Mouse (Mus musculus): ENCODE data around the gene Arhgap32. TPM values are rescaled to one million over a fixed set of nuclear protein-coding genes. Genes with fewer than 3 reads are reported as not detected.

Arhgap32 gene
- polyA plus RNA-seq, 1 experiment from 2014 or later: 0.25 TPM

DNA sequence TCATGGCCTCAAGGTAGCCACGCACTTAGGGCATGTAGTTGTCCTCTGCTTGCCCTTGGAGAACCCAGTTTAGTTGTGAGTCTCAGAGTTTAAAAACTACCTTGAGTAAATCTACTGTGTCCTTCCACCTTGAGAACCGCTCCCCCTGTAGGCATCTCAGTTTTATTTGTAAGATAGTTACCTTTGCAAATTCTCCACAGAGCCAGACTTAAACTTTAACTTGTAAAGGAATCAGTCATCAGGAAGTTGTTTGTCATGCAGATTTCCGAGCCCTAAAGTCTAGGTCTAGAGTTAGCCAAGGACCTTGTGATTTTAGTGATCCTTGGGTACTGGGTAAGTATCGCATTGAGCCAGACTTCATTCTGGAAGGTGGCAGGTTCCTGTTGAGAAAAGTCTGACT, 20.4 kb upstream of the Arhgap32 start:
- no peaks in the 10 kb centered on the region for H3K9me3 ChIP-seq (ENCODE audit: low read length)
- H3K4me1 ChIP-seq (ENCODE audit: insufficient read depth): peaks cover under 1% of the 10 kb centered on the region; the same call in 1 of the 2 replicates
- H3K4me2 ChIP-seq (ENCODE audit: low read depth, low read length): no peak overlapping the region
- no peaks in the 10 kb centered on the region for H3K27me3 ChIP-seq (ENCODE audit: insufficient read depth, low read length)
- 79% methylated on average over 4 of the region's 4 CpGs for WGBS (ENCODE audit: insufficient replicate concordance)
- no peak overlapping the region for H3K27ac ChIP-seq (ENCODE audit: low read depth)
- no peak for ATAC-seq
- no peak overlapping the region for H3K9ac ChIP-seq (replicated peaks)
- no peak overlapping the region for H3K4me3 ChIP-seq (ENCODE audit: low read depth, low read length)
- no peak for DNase-seq
- no peak for TF ChIP-seq CTCF (IDR thresholded peaks at IDR 0.05; ENCODE audit: low read depth)
- no peak for TF ChIP-seq EP300 (IDR thresholded peaks at IDR 0.05; ENCODE audit: low read depth)
- H3K36me3 ChIP-seq (replicated peaks; ENCODE audit: insufficient read depth, low read length): no peaks in the 10 kb centered on the region

DNA sequence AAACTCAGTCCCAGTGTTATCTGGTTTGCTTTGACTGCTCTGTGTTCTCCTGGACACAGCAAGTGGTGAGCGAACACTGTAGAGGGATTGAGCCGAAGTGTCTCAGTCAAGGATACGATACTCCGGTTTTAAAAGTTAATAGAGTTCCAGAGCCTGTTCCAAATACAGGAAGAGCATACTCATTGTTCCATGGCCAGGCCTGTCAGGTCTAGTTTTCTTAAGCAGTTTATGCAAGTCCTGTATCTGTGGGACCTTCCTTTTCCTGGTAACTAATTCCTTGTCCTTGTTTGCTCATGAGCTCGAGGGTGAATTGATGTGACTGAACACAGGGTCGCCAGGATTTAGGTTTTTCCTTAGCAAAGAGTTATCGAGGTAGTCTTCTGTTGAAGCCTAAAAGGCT, 19.4 kb upstream of the Arhgap32 start:
- Histone ChIP-seq H3K27me3 (ENCODE audit: insufficient read depth, low read length) (no peaks in the 10 kb centered on the region), H3K4me3 (ENCODE audit: low read depth, low read length) (no peak overlapping the region), H3K9me3 (ENCODE audit: low read length) (no peaks in the 10 kb centered on the region), H3K9ac (replicated peaks) (no peak overlapping the region), H3K4me1 (ENCODE audit: insufficient read depth) (peaks cover 3% of the 10 kb centered on the region; the same call in 1 of the 2 replicates), H3K27ac (ENCODE audit: low read depth) (no peak overlapping the region), H3K36me3 (replicated peaks; ENCODE audit: insufficient read depth, low read length) (no peaks in the 10 kb centered on the region), H3K4me2 (ENCODE audit: low read depth, low read length) (no peak overlapping the region)
- no peak for TF ChIP-seq CTCF (IDR thresholded peaks at IDR 0.05; ENCODE audit: low read depth)
- no peak for TF ChIP-seq EP300 (IDR thresholded peaks at IDR 0.05; ENCODE audit: low read depth)
- 65% methylated on average over 7 of the region's 7 CpGs for WGBS (ENCODE audit: insufficient replicate concordance)
- DNase-seq (no peak), ATAC-seq (no peak)

DNA sequence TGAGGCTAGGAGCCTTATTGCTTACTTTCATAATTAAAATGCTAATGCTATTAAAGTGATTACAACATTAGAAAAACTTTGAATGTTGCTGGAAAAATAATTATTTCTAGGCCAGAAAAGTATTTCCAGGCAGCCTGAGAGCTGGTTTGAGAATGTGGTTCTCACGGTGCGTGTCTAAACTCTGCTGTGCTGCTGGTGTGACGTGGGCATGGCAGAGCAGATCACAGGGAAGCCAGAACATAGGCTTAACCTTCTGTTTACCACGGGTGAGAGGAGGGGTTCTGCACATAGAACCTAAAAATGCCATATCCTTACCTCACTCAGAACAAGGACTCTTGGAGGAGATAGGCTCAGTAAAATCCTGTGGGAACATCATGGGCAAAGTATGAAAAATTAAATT, 18.8 kb upstream of the Arhgap32 start:
- no peak for ATAC-seq
- no peak for TF ChIP-seq EP300 (IDR thresholded peaks at IDR 0.05; ENCODE audit: low read depth)
- no peak for TF ChIP-seq CTCF (IDR thresholded peaks at IDR 0.05; ENCODE audit: low read depth)
- Histone ChIP-seq H3K36me3 (replicated peaks; ENCODE audit: insufficient read depth, low read length) (no peaks in the 10 kb centered on the region), H3K9ac (replicated peaks) (no peak overlapping the region), H3K4me2 (ENCODE audit: low read depth, low read length) (no peak overlapping the region), H3K4me3 (ENCODE audit: low read depth, low read length) (no peak overlapping the region), H3K9me3 (ENCODE audit: low read length) (no peaks in the 10 kb centered on the region), H3K27me3 (ENCODE audit: insufficient read depth, low read length) (no peaks in the 10 kb centered on the region), H3K27ac (ENCODE audit: low read depth) (no peak overlapping the region), H3K4me1 (ENCODE audit: insufficient read depth) (peaks cover 3% of the 10 kb centered on the region; the same call in 1 of the 2 replicates)
- WGBS (ENCODE audit: insufficient replicate concordance): 79% methylated on average over 4 of the region's 4 CpGs
- DNase-seq: no peak

DNA sequence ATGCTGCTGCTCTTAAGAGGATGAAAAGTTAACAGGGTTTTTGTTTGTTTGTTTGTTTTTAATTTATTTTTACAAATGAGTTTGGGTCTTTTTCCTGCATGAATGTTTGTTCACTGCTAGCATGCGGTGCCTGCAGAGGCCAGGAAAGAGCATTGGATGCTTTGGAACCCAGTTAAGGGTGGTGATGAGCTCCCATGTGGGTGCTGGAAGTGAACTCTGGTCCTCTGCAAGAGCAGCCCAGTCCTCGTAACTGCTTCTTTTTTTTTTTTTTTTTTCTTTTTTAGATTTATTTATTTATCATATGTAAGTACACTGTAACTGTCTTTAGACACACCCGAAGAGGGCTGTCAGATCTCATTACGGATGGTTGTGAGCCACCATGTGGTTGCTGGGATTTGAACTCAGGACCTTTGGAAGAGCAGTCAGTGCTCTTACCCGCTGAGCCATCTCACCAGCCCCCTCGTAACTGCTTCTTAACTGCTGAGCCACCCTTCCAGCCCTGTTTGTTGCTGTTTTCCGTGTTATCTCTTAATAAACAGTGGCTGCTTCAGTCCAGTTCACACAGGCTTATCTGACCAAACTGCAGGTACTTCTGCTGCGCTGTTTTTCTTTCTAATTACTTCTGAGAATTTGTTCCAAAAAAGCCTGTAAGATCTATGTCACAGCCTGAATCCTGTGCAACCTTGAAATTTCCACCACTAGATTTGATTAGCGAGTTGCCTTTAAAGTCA, 17.3 kb upstream of the Arhgap32 start:
- DNase-seq (peak; percentile 39), ATAC-seq (peak; percentile 92)
- TF ChIP-seq CTCF (IDR thresholded peaks at IDR 0.05; ENCODE audit: low read depth) (no peak), EP300 (IDR thresholded peaks at IDR 0.05; ENCODE audit: low read depth) (peak; percentile 93)
- H3K36me3 ChIP-seq (replicated peaks; ENCODE audit: insufficient read depth, low read length): no peaks in the 10 kb centered on the region
- H3K4me3 ChIP-seq (ENCODE audit: low read depth, low read length): no peak overlapping the region
- H3K27me3 ChIP-seq (ENCODE audit: insufficient read depth, low read length): no peaks in the 10 kb centered on the region
- 56% methylated on average over 9 of the region's 9 CpGs for WGBS (ENCODE audit: insufficient replicate concordance)
- no peak overlapping the region for H3K9ac ChIP-seq (replicated peaks)
- 0 out of 2 replicates have a peak overlapping the region, but pooled peaks have one; percentile 49 for H3K27ac ChIP-seq (ENCODE audit: low read depth)
- peaks cover 3% of the 10 kb centered on the region; the same call in 1 of the 2 replicates for H3K4me1 ChIP-seq (ENCODE audit: insufficient read depth)
- H3K9me3 ChIP-seq (ENCODE audit: low read length): no peaks in the 10 kb centered on the region
- no peak overlapping the region for H3K4me2 ChIP-seq (ENCODE audit: low read depth, low read length)

DNA sequence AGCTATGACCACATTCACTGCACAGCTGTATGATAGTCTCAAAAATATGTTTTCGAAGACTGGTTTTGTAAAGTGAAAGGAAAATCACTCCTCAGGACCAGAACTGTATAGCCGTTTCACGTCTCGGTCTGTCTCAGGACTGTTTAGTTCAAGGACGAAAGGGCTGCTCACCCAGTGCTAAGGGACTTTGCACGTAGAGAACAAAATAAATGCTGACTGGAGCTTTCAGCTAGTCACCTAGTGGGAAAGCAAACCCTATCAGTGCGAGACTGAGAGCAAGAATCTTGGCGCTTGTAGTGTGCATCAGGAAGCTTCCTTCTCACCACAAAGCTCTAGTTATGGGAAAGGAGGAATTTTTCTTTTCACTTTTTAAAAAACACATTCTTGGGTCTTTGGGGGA, 15.4 kb upstream of the Arhgap32 start:
- no peaks in the 10 kb centered on the region for H3K27me3 ChIP-seq (ENCODE audit: insufficient read depth, low read length)
- ATAC-seq: no peak

DNA sequence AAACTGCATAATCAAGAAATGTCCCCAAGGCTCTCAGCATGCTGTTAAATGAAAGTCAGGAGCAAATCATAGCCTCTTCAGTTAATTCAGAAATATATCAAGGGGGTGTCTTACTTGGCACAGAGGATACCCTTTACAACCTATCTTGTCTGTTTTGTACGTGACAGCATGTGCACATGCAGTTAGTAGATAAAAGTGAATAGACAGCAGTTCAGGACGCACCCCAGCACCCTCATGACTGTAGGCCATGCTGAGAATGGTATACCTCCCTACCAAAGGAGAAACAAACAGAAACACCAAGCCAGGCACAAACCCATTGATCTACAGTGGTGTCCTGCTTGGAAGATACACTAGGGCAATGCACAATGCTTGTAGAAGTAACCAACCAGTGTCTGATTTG, 14.4 kb upstream of the Arhgap32 start:
- H3K27ac ChIP-seq (ENCODE audit: low read depth): 0 out of 2 replicates have a peak overlapping the region, but pooled peaks have one; percentile 26
- no peaks in the 10 kb centered on the region for H3K27me3 ChIP-seq (ENCODE audit: insufficient read depth, low read length)
- DNase-seq (no peak), ATAC-seq (peak; percentile 74)
- 58% methylated on average over 2 of the region's 2 CpGs for WGBS (ENCODE audit: insufficient replicate concordance)
- no peaks in the 10 kb centered on the region for H3K36me3 ChIP-seq (replicated peaks; ENCODE audit: insufficient read depth, low read length)
- no peaks in the 10 kb centered on the region for H3K9me3 ChIP-seq (ENCODE audit: low read length)
- peaks cover 3% of the 10 kb centered on the region; the same call in 1 of the 2 replicates for H3K4me1 ChIP-seq (ENCODE audit: insufficient read depth)
- no peak overlapping the region for H3K4me3 ChIP-seq (ENCODE audit: low read depth, low read length)
- no peak overlapping the region for H3K4me2 ChIP-seq (ENCODE audit: low read depth, low read length)
- no peak for TF ChIP-seq CTCF (IDR thresholded peaks at IDR 0.05; ENCODE audit: low read depth)
- peak; percentile 69 for TF ChIP-seq EP300 (IDR thresholded peaks at IDR 0.05; ENCODE audit: low read depth)
- H3K9ac ChIP-seq (replicated peaks): no peak overlapping the region

More for the DNA sequence above, 15.4 kb upstream of the Arhgap32 start:
- Histone ChIP-seq H3K9me3 (ENCODE audit: low read length) (no peaks in the 10 kb centered on the region), H3K4me3 (ENCODE audit: low read depth, low read length) (no peak overlapping the region), H3K4me1 (ENCODE audit: insufficient read depth) (peaks cover 3% of the 10 kb centered on the region; the same call in 1 of the 2 replicates), H3K27ac (ENCODE audit: low read depth) (peak overlapping the region; percentile 32; the same call in 1 of the 2 replicates), H3K36me3 (replicated peaks; ENCODE audit: insufficient read depth, low read length) (no peaks in the 10 kb centered on the region), H3K9ac (replicated peaks) (no peak overlapping the region), H3K4me2 (ENCODE audit: low read depth, low read length) (peak overlapping the region; percentile 13; the same call in 1 of the 2 replicates)
- 55% methylated on average over 8 of the region's 8 CpGs for WGBS (ENCODE audit: insufficient replicate concordance)
- DNase-seq: no peak
- TF ChIP-seq EP300 (IDR thresholded peaks at IDR 0.05; ENCODE audit: low read depth): no peak
- no peak for TF ChIP-seq CTCF (IDR thresholded peaks at IDR 0.05; ENCODE audit: low read depth)
